Mouse (Mus musculus) splenic B cell, adult 2 months (primary cell): ENCODE results near the gene Syn3.
A peak's percentile ranks its signal among the peaks of the same experiment; 100 is the strongest.

Source experiments
- DNase-seq: peaks from one replicate; pipeline ENCODE4 v3.0.0-alpha.2; 2011; ENCODE audit warnings: low read depth, low spot score
- H3K27me3 ChIP-seq: 2 replicates; pipeline ENCODE4 v1.6.1; 2012; ENCODE audit warnings: mild to moderate bottlenecking, low read length, moderate library complexity, mixed read lengths; ENCODE audit not compliant: control insufficient read depth, poor library complexity, insufficient read depth, severe bottlenecking
- H3K36me3 ChIP-seq: 2 replicates; pipeline ENCODE4 v1.6.1; 2012; ENCODE audit warnings: mild to moderate bottlenecking, low read length, moderate library complexity, mixed read lengths; ENCODE audit not compliant: control insufficient read depth, poor library complexity, insufficient read depth, severe bottlenecking

Gene Syn3

DNA sequence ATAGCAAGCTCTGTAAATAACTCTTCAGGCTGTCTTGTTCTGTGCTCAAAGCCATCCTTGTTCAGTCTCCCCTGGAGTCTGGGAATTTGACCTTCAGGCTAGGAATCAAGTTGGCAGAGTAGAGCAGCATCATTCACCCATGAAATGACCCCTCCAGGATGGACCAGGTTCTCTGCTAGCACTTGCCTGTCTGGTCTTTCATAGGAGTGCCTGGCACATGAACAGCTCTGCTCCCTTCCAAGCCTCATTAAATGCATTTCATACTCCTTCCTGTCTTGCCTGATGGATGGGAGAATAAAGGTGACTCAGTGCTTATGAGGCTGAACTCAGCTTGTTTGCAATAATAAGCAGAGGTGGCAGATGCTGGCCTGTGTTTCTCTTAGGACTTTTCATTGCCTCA, 394.7 kb downstream of the Syn3 start:
- no peak for DNase-seq
- Histone ChIP-seq H3K36me3 (no peaks in the 10 kb centered on the region), H3K27me3 (no peaks in the 10 kb centered on the region)

DNA sequence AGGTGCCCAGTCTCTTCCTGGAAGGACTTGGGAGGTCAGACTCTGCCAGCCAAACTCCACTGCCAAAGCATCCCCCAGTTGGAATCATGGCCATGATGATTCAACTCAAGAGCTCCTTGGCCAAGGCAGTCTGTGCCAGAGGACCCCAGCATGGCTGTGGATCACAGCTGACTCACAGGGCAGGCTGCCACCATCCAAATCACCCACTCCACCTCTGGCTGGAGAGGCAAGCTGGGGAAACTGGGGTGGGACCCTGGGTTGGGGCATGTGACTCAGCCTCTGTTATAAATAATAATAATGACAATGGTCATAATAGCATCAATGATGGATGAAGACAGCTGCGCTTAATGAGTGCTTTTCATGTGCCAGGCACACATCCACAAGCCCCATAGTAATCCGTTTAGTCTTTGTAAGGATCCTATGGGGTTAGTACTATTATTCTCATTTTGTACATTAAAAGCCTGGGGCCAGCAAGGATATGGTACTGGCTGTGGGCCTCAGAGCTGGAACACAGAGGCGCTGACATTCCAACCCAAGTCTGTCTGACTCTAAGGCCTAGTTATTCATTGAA, 398.3 kb downstream of the Syn3 start:
- H3K36me3 ChIP-seq, result no peaks in the 10 kb centered on the region
- no peak for DNase-seq

DNA sequence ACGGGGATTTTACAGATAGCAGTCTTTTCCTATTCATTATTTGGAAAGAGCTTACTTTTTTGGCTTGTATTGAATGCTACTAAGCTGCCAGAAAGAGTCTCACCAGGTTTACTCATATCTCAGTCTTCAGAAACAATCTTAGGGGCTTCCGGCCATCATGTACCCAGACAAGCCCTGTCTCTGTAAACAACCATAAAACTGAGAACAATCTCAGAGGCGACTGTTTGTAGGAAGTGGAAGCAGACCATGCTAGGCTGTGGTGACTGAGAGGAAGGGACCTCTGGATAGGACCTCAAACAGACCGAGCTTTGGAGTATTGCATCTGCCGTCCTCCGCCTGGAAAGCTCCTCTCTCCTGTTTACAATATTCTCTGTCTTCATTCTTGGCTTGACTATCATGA, 400.3 kb downstream of the Syn3 start:
- no peak for DNase-seq
- H3K27me3 ChIP-seq, result no peaks in the 10 kb centered on the region
- no peaks in the 10 kb centered on the region for H3K36me3 ChIP-seq

More for the DNA sequence above, 398.3 kb downstream of the Syn3 start:
- H3K27me3 ChIP-seq, result no peaks in the 10 kb centered on the region

DNA sequence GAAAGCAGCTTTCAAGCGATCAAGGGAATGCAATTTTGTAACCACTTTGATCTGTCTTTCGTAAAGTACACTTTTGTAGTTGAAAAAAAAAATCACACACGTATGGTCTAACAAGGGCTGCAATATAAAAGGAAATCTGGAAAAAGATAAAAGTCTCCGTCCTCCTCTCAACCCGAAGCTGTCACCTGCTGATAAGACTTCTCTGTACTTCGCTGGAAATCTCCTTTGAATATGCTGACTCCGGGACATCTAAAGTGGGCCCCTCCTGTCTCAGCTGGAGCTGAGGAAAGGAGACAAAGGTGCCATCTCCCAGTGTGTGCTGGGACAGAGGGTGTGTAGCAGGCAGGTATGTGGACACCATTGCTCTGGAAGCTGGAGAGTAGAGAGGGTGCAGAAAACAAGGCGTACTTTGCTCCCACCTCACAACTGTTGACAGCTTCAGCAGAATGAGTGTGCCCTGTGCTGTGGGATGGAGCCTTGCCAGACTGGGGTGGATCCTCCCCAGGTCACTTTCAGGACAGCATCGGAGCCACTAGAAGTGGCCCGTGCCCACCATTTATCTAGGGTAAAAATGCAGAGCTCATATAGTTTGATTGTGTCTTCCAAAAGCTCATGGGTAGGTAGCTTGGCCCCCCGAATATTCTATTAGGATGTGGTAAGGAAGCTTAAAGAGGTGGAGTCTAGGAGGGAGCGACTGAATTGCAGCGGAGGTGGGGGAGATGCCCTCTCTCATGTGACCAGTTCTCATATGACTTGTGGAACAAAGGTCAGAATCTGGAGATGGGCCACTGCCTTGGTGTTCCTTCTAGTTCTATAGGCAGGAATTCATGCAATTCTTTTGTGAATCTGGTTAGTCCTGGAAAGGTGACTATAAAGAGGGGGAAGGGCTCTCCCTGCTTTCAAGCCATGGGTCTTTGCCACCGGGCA, 405.3 kb downstream of the Syn3 start:
- DNase-seq, result no peak
- Histone ChIP-seq H3K27me3 (no peaks in the 10 kb centered on the region), H3K36me3 (no peaks in the 10 kb centered on the region)

DNA sequence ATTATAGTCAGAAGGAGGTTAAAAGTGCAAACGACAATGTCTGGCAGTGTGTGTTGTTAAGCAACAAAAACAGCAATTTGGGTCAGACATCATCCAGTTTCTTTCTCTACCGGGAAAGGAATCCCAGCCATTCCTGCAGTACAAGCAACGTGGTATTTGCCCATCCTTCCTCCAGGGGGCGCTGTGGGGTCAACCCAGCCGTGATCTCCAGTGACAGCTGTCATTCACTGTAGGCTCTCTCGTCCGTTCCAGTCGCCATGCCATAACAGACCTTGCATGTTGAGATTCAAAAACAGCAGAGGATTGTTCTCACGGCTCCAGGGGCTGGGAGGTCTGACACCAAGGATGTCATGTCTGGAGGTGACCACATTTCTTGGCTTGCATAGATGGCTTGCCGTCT, 406.8 kb downstream of the Syn3 start:
- H3K36me3 ChIP-seq, result no peaks in the 10 kb centered on the region
- DNase-seq, result peak; percentile 15
- no peaks in the 10 kb centered on the region for H3K27me3 ChIP-seq

DNA sequence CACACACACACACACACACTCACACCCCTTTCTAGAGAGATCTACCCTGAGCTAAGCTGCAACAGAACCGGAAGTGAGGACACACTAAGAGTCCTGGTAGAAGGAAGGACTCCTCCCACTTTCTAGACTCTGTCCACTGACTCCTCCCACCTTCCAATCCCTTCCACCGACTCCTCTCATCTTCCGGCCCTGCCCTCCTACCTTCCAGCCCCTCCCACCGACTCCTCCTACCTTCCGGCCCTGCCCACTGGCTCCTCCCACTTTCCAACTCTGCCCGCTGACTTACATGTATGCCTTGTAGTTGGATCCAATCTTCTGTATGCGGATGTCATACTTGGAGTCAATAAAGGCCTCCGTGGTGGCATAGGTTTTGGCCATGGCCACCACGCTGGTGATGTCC, 418.8 kb downstream of the Syn3 start:
- DNase-seq, result no peak
- H3K36me3 ChIP-seq, result no peaks in the 10 kb centered on the region
- no peaks in the 10 kb centered on the region; the same call in 1 of the 2 replicates for H3K27me3 ChIP-seq

DNA sequence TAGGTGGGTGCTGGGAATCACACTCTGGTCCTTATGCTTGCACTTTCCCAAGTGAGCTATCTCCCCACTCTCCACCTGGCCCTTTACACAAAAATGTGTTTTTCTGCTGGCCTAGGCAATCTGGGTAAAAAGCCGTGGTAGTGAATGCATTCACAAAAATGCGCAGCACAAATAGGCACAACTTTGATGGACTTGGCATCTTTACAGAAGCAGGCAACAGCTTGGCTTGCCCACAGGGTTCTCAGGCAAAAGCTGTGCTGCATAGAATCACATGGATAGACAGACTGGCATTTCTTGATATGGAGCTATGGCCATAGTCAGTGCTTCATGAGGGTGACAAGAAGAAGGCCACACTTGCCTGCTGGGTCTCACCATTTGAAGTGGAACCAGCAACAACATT, 419.9 kb downstream of the Syn3 start:
- Histone ChIP-seq H3K27me3 (no peaks in the 10 kb centered on the region; the same call in 1 of the 2 replicates), H3K36me3 (no peaks in the 10 kb centered on the region)
- DNase-seq, result no peak

DNA sequence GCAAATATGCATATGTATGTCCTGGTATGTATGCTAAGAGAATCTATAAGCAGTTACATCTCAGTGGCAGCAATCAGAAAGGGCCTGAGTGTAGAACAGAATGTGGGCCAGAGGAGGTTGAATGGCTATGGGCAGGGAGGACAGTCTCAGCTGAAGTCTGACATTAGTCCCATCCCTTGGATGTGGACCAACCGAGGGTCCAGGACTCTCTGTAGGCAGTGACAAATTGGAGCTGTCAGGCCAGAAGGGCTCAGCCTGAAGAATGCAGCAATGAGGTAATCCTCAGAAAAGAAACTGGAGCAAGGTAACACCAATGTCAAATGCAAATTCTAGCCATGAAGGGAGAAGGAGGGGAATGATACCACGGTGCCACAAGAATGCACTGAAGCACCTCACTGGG, 421.4 kb downstream of the Syn3 start:
- Histone ChIP-seq H3K27me3 (no peaks in the 10 kb centered on the region; the same call in 1 of the 2 replicates), H3K36me3 (no peaks in the 10 kb centered on the region)
- no peak for DNase-seq

DNA sequence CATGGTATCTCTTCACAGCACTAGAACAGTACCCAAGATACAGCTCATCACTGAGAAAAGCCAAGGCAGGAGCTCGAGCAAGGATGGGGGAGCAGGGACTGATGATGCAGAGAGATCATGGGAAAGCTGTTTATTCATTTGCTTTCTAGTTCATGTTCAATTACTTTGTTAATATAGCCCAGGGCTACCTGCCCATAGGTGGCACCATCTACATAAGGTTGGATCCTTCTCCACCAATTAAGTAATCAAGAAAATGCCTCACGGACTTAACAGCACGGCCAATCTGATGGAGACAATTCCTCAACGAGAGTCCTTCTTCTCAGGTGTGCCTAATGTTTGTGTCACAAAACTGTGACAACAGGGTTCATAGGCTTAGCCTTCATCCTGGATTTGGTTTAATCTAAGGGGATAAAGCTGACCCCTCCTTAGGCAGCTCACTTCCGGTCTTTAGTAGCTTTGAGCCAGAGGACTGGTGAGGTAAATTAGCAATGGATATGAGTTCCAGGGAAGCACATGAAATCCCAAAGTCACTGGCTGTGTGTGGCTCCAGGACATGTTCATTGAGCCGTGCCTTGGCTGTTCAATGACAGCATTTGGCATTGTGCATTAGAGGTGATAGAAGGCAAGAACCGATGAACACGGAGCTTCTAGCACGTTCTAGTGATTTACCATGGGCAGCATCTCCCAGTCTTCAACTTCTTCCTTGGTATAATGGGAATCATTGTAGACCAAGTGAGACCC, 423.6 kb downstream of the Syn3 start:
- H3K27me3 ChIP-seq, result no peaks in the 10 kb centered on the region
- no peaks in the 10 kb centered on the region for H3K36me3 ChIP-seq
- DNase-seq, result no peak

DNA sequence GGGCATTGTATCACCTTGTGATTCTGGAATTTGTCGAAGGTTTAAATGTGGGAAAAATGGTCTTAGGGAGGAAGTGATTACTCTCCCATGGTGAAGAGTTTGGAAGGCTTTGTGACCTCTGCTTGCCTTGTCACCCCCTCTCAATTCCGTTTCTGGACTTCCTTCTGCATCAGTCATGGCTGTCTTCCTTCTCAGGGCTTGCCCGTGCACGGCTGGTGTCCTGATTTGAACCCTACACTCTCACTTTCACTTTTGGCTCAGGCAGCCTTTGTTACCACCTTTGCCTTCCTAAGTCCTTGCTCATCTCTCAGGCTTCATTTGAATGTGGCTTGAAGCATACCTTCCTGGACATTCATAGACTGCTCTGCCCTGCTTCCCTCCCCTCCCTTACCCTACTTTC, 424.6 kb downstream of the Syn3 start:
- no peaks in the 10 kb centered on the region for H3K27me3 ChIP-seq
- H3K36me3 ChIP-seq, result no peaks in the 10 kb centered on the region
- DNase-seq, result no peak

DNA sequence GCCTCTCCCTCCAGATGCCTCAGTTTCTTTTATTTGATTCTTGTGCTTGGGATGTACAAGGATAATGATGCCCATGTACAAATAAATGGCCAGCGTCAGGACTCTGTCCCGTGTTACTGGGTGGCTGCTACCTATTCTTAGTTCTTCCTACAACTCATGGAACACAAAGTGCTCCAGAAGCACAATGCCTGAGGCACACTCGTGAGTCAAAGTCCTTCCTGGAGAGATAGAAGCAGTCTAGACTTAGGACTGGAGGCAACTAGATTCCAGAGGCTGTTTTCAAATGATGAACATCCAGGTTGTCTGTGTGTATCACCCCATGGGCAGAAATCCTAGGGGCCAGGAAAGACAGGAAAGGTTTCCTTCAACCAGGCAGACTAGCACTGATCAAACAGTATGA, 427.9 kb downstream of the Syn3 start:
- DNase-seq, result no peak
- H3K36me3 ChIP-seq, result no peaks in the 10 kb centered on the region
- H3K27me3 ChIP-seq, result no peaks in the 10 kb centered on the region

DNA sequence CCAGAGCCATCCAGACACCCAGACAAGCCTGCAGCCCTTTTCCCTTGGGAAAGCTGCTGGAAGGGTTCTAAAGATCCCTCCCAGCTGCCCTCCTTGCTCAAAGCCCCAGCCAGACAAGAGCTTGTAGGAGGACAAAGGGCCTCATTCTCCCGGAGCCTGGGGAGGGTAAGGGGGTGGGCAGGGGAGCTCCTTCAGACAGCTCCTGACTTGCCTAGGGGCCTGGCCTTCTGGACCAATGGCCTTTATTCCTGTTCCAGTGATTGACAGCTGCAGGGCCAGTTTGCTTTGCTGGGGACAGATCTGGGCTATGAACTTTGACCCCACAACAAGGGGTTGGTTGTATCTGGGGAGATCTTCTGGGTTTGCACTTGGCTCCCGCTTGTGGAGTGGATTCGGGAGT, 429.4 kb downstream of the Syn3 start:
- Histone ChIP-seq H3K36me3 (no peaks in the 10 kb centered on the region), H3K27me3 (no peaks in the 10 kb centered on the region)
- no peak for DNase-seq

DNA sequence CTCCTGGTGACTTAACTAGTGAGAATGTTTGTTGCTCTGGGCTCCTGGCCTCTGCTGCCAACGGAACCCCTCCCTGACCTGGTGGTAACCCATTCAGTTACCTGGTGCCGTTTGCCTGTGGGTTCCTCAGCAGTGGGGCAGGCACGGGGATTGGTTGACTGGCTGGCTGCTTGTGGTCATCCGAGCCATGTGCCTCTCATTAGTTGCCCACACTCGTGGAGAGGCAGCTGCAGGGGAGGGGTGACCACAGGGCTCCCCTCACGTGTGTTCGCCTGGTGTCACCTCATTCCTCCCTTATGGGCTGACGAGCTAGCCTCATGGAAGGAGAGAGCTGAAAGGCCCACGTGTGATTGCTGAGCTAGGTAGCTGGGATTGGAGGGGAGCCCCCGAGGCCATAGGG, 430.8 kb downstream of the Syn3 start:
- no peaks in the 10 kb centered on the region for H3K36me3 ChIP-seq
- DNase-seq, result no peak
- H3K27me3 ChIP-seq, result no peaks in the 10 kb centered on the region

DNA sequence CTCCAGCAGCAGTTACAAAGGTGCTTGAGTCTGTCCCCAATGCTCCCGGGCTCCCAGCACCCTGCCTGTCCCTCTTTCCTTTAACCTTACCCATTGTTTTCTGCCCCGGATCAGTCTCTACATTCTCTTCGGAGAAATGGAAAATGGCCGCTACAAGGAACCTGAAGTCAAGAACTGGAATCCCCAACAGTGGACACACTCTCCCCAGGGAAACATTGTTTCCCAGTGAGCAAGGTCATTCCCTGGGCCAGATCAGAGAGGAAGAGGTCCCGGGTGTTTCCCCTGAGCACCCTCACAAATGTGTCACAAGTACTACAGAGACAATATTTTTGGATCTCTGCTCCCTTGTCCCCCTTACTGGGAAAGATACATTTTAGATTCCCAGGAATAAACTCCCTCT, 432.0 kb downstream of the Syn3 start:
- no peak for DNase-seq
- Histone ChIP-seq H3K27me3 (no peaks in the 10 kb centered on the region), H3K36me3 (no peaks in the 10 kb centered on the region)

DNA sequence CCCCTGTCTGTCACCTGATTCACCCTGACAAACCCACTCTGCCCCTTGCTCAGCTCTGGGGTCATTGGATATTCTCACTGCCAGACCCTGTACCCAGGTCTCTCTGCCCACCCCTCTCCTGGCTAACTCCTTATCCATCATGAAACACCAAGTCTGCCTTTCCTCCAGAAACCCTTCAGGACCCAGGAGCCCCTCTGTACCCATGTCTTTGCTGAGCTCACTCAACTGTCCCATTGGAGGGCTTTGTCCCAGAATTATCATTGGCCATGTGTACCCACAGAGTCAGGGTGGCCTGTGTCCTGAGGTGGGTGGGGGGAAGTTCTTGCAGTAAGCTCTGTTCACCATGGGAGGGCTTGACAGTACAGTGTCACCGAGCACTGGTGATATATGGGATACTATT, 433.0 kb downstream of the Syn3 start:
- H3K27me3 ChIP-seq, result no peaks in the 10 kb centered on the region
- DNase-seq, result no peak

More for the DNA sequence above, 433.0 kb downstream of the Syn3 start:
- H3K36me3 ChIP-seq, result no peaks in the 10 kb centered on the region
